Mouse (Mus musculus): Measurements from ENCODE around the gene Pax4.

Gene Pax4

GRCm38 (mm10) chr6:28449253-28449652, at the start of gene Pax4:
Pax4 (minus strand) TSS chr6:28449353.
- DNase-seq (ENCODE audit: low spot score), result no peak

DNA sequence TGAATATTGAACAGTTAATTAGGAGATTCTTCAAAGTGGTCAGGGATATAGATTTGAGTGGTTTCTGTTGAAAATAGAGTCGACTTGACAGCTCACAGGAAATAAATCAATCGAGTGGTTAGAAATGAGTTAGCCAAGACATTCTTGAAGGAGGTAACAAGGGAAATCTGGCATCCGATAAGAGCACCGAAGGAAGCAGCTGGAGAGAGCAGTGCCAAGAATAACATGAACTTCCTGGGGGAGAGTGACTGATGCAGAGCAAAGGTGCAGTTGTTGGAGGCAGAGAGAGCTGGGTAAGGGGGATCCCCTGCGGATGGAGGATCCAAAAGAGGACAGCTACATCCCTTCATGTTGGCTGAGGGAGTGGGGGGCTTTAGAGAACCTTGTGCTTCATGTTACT, 48.7 kb upstream of the Pax4 start:
- DNase-seq (ENCODE audit: low spot score), result no peak

GRCm38 (mm10) chr6:28491198-28491597, 42.0 kb upstream of the Pax4 start:
- no peak for DNase-seq (ENCODE audit: low spot score)

- DNase-seq (ENCODE audit: low spot score), result no peak
Measured at GRCm38 (mm10) chr6:28490612-28491011, 41.5 kb upstream of the Pax4 start.

DNA sequence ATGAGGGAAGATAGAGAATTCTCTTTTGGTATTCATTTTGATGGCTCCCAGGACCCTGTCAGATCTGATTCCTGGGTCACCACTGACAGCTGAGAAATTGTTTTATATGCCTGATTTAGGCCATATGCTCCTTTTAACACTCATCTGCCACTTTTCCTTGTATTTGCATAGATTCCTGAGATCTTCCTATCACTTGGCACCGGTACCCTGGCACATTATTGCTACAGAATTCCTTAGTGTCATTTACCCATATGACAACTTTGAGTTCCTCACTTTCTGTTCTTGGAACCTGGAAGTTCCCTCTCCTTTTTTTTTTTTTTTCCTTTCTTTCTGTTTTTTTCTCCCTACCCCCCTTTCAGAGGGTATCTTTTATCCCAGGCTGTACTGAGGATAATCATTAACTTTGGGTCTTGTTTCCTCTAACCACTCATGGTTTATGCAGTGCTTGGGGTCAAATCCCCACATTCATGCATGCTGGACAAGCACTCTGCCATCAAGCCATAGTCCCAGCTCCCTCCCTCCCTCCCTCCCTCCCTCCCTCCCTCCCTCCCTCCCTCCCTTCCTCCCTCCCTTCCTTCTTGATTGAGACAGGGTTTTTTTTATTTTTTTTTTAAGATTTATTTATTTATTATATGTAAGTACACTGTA, 39.2 kb upstream of the Pax4 start:
- DNase-seq (ENCODE audit: low spot score), result no peak

DNA sequence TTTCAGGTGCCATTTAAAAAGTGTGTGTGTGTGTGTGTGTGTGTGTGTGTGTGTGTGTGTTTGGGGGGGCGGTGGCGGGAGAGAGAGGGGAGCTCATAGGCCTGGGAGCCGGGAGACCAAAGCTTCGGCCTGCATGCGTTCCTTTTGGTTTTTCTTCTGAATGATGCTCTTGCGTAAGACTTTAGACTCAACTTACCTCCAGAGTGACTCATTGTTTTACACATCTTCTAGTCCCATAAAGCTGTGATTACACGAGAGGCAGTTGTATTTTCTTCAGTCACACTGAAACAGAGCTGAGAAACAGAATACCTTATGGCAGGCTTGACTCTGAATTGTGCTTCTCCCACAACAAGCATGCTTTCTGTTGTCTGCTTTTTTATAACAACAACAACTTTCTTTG, 37.8 kb upstream of the Pax4 start:
- DNase-seq (ENCODE audit: low spot score), result no peak

GRCm38 (mm10) chr6:28486471-28486870, 37.3 kb upstream of the Pax4 start:
- no peak for DNase-seq (ENCODE audit: low spot score)

- no peak for DNase-seq (ENCODE audit: low spot score)
Measured at GRCm38 (mm10) chr6:28486008-28486407, 36.9 kb upstream of the Pax4 start.

DNA sequence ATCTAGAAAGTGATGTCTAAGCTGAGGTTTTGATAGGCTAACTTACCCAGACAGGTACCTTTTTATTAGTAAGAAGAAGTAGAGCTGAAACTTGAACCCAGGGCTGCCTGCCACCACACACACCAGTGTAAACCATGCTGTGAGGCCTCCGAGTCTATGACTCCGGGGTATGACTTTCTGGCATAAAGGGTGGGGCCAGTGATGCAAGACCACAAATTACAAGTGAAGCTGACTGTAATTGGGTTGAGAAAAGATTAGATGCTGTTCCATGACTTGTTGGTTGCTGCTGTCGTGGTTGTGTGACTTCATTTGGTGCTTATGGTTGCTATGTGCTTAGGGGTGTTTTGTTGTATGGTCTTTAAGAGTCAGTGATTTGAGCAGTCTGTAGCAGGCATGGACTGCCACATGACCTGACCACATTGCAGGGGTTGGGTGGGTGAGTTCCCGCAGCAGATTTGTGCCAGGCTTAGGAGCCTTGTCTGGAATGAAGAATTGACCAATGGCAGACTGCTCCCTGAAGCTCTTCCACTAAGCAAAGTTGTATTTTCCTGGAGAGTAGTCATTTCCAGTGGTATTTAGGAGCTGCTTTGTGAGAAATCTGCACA, 33.7 kb upstream of the Pax4 start:
- no peak for DNase-seq (ENCODE audit: low spot score)

GRCm38 (mm10) chr6:28480752-28481492, 31.8 kb upstream of the Pax4 start:
- DNase-seq (ENCODE audit: low spot score), result peak; percentile 38

- DNase-seq (ENCODE audit: low spot score), result peak; percentile 99
Measured at GRCm38 (mm10) chr6:28479865-28480751, 31.0 kb upstream of the Pax4 start.

- no peak for DNase-seq (ENCODE audit: low spot score)
Measured at GRCm38 (mm10) chr6:28474839-28475238, 25.7 kb upstream of the Pax4 start, which contains the start of gene Snd1. Snd1 (plus strand) TSS chr6:28475139.

- no peak for DNase-seq (ENCODE audit: low spot score)
Measured at GRCm38 (mm10) chr6:28474211-28474610, 25.1 kb upstream of the Pax4 start.

DNA sequence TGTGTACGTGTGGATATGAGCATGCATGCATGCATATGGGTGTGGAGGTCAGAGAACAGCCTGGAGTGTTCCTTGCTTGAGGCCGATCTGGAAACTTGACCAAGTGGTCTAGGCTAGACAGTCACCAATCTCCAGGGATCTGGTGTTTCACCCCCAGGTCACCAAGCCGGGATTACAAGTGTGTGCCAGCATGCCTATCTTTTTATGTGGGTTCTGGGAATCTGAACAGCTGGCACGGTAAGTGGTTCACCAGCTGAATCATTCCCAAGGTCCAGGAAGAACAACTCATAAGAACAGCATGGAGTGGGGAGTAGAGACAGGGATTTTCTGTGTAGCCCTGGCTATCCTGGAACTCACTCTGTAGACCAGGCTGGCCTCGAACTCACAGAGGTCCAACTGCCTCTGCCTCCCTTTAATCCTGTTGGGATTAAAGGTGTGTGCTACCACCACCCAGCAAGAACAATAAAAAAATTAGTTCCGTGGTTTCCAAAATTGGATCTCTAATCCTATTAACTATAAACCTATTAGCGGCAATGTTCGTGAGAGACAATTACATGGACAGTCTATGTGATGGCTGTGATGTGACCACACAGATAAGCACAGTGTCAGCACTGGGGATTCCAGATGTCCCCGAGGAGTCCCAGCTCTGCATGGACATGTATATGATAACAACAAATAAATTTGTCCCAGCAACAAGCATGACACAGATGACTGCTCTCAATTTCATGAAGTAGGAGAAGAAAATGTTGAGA, 22.3 kb upstream of the Pax4 start:
- DNase-seq (ENCODE audit: low spot score), result no peak

GRCm38 (mm10) chr6:28470621-28471020, 21.5 kb upstream of the Pax4 start:
- DNase-seq (ENCODE audit: low spot score), result no peak

DNA sequence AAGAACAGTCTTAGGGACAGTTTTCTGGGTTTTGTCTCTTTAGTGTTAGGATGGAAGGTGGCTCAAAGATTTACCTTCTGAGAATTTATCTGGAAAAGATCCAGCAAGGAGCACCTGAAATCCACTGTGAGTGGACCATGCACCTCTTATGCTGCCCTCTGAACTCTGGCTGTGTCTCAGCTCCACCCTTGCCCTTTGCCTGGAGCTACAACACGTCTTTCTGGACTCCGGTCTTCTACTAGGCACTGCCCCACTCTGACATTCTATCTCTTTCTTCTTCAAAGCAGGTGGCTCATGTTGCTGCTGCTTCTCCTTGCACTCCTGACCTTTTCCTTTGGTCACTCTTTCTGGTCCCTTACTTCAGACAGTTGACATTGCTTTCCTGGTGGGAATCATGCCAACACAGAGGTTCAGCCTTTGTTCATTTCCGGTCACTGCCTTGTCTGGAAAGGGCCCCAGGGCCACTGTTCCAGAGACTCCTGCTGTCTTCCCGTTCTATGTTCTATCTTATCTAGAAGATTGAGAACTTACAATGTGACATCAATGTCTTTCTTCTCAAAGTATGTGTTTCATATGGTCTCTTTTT, 21.0 kb upstream of the Pax4 start:
- DNase-seq (ENCODE audit: low spot score), result no peak

DNA sequence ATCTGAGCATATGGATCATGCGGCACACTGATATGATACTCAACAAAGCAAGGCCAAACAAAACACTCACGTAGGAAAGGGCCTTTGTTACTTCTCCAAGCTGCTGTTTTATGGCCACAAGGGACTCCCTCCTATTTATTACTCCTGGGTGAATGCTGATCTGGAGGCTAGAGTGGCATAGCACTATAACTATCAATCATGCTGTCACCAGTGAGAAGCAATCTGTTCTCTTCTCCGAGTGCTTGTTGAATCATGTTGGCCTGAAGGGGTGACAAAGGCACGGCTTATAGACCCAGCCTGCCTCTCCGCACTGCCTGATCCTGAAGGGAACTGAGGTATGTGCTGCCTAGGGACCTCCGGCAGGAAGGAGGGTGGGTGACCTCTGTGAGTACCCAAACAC, 15.5 kb upstream of the Pax4 start:
- no peak for DNase-seq (ENCODE audit: low spot score)

- no peak for DNase-seq (ENCODE audit: low spot score)
Measured at GRCm38 (mm10) chr6:28460534-28460933, 11.4 kb upstream of the Pax4 start.

DNA sequence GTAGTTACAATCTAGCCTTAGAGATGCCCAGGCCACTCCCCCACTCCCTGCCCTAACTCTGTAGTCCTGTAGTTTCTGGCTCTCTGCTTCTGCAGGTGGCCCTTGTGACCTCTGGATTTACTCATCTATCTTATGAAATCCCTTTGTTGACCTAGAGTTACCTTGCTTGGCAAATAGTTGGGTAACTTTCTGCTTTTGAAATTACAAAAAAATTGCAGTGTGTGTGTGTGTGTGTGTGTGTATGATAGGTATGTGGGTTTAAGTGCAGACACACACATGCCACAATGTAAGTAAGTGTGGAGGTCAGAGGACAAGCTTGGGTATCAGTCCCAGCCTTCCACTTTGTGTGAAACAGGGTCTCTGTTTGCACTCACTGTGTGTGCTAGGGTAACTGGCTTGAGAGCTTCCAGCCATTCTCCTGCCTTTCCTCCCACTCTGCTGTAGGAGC, 10.1 kb upstream of the Pax4 start:
- DNase-seq (ENCODE audit: low spot score), result no peak

DNA sequence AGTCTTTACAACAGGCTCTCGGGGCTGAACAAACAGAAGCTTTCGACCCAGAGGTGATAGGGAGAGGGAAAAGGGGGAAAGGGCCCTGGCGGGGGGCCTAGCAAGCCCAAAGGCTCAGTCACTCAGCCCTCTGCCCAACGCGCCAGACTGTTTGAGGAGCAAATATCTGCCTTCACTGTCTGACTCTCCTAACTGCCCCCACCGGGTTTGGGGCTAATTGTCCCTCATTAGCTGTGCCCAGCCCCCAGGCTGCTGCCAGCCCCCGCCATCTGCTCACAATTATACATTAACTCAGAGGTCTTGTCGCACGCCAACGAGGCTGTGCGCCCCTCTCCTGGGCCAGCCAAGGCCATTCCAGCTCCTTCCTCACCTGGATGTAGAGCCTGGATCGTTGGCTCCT, 1.8 kb upstream of the Pax4 start:
- DNase-seq (ENCODE audit: low spot score), result no peak

GRCm38 (mm10) chr6:28450481-28450880, 1.3 kb upstream of the Pax4 start:
- no peak for DNase-seq (ENCODE audit: low spot score)
